Mouse (Mus musculus) bone marrow macrophage, adult 2 months (primary cell): ENCODE results near the gene Ceacam16.

Experiments
- CTCF ChIP-seq: IDR thresholded peaks from 2 replicates; pipeline ENCODE4 v1.5.1; 2012; ENCODE audit warnings: low read depth, mild to moderate bottlenecking, low read length, moderate library complexity
- POLR2A ChIP-seq: IDR thresholded peaks from 2 replicates; pipeline ENCODE4 v1.6.1; 2012; ENCODE audit warnings: mild to moderate bottlenecking, low read depth, low read length, borderline replicate concordance

DNA sequence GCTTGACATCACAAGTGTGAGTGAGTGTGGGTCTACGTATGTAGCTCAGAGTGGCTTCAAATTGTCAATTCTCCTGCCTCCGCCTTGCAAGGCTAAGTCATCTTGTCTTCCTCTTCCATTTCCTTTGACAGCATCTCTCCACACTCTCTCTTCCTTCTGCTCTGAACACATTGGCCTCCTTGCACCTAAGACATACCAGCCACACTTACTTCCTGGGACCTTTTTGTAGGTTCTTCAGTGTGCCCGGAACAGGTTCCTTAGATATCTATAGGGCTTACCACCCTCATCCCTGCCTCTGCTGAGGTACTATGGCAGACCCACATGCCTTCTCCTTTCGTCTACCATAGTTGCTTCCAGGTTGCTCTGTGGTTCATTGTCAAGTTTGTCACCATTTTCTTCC lies 47.9 kb downstream of the Ceacam16 start:
- TF ChIP-seq CTCF (no peak), POLR2A (no peak)
